Mouse (Mus musculus) layer of hippocampus, adult 11-12 months (tissue): Measurements from ENCODE around the gene Chic1.

Experiments used
- DNase-seq: peaks from one replicate; pipeline ENCODE4 v3.0.0; 2022; ENCODE audit warnings: low spot score

The Chic1 gene

GRCm38 (mm10) chrX:103356287-103356686, at the start of gene Chic1:
Gene Chic1, plus strand, starts transcription at chrX:103356476.
- DNase-seq = peak; percentile 85

- DNase-seq = no peak
Measured at GRCm38 (mm10) chrX:103308262-103308661, 48.0 kb upstream of the Chic1 start.

- no peak for DNase-seq
Measured at GRCm38 (mm10) chrX:103311723-103312122, 44.6 kb upstream of the Chic1 start.

- no peak for DNase-seq
Measured at GRCm38 (mm10) chrX:103314146-103314545, 42.1 kb upstream of the Chic1 start.

- DNase-seq = no peak
Measured at GRCm38 (mm10) chrX:103321146-103321545, 35.1 kb upstream of the Chic1 start, which contains the start of gene Cdx4. Gene Cdx4, plus strand, starts transcription at chrX:103321398.

- no peak for DNase-seq
Measured at GRCm38 (mm10) chrX:103325900-103326299, 30.4 kb upstream of the Chic1 start.

- DNase-seq = no peak
Measured at GRCm38 (mm10) chrX:103329386-103329785, 26.9 kb upstream of the Chic1 start.

GRCm38 (mm10) chrX:103331125-103331858, 25.0 kb upstream of the Chic1 start:
- DNase-seq = no peak

GRCm38 (mm10) chrX:103341369-103342113, 14.7 kb upstream of the Chic1 start:
- no peak for DNase-seq

GRCm38 (mm10) chrX:103355784-103356183, 492 bp upstream of the Chic1 start:
- DNase-seq = no peak

- DNase-seq = no peak
Measured at GRCm38 (mm10) chrX:103356761-103357236, 523 bp downstream of the Chic1 start.

- DNase-seq = peak; percentile 8
Measured at GRCm38 (mm10) chrX:103366201-103366600, 9.9 kb downstream of the Chic1 start.

- DNase-seq = no peak
Measured at GRCm38 (mm10) chrX:103368650-103369049, 12.4 kb downstream of the Chic1 start.

GRCm38 (mm10) chrX:103371221-103371620, 14.9 kb downstream of the Chic1 start:
- DNase-seq = no peak

- no peak for DNase-seq
Measured at GRCm38 (mm10) chrX:103371627-103372026, 15.4 kb downstream of the Chic1 start.

GRCm38 (mm10) chrX:103374250-103374649, 18.0 kb downstream of the Chic1 start:
- no peak for DNase-seq

- DNase-seq = no peak
Measured at GRCm38 (mm10) chrX:103384528-103384927, 28.3 kb downstream of the Chic1 start.

- no peak for DNase-seq
Measured at GRCm38 (mm10) chrX:103388131-103388530, 31.9 kb downstream of the Chic1 start.

- no peak for DNase-seq
Measured at GRCm38 (mm10) chrX:103393841-103394240, 37.6 kb downstream of the Chic1 start.

- no peak for DNase-seq
Measured at GRCm38 (mm10) chrX:103405021-103405420, 48.7 kb downstream of the Chic1 start.

GRCm38 (mm10) chrX:103414167-103414566, 57.9 kb downstream of the Chic1 start, which contains the start of gene Tsx:
Gene Tsx, plus strand, starts transcription at chrX:103414467.
- DNase-seq = no peak

- no peak for DNase-seq
Measured at GRCm38 (mm10) chrX:103421710-103422109, 65.4 kb downstream of the Chic1 start, which contains the start of gene Gm26992. Gene Gm26992, plus strand, starts transcription at chrX:103422010.

GRCm38 (mm10) chrX:103427677-103428076, 71.4 kb downstream of the Chic1 start:
- no peak for DNase-seq
